Mouse (Mus musculus): ENCODE data around the gene Metap1d. TPM values are rescaled to one million over a fixed set of nuclear protein-coding genes. Genes with fewer than 3 reads are reported as not detected.

The Metap1d gene
- total and polyA plus RNA-seq, 3 experiments, result 18.9 to 28.3 (median 21.5) TPM

GRCm38 (mm10) chr2:71517466-71518099, 64.5 kb downstream of the Metap1d start:
- Histone ChIP-seq H3K27me3 (replicated peaks) (no peaks in the 10 kb centered on the region), H3K36me3 (replicated peaks in 1 of 2; ENCODE audit: control insufficient read depth in 1 of 2, insufficient read depth in 1 of 2, low read length in 1 of 2) (peaks cover 0 to 6% of the 10 kb centered on the region in 2 experiments), H3K4me1 (ENCODE audit: control insufficient read depth in 1 of 2, insufficient read depth in 2 of 2) (peaks cover 0 to 1% of the 10 kb centered on the region in 2 experiments; a peak in 1 of 4 replicates), H3K27ac (ENCODE audit: insufficient read depth, low read depth) (no peak overlapping the region), H3K9ac (ENCODE audit: insufficient read depth, low read depth) (no peak overlapping the region), H3K79me2 (replicated peaks; ENCODE audit: control insufficient read depth, extremely low read depth, insufficient read depth, poor library complexity, severe bottlenecking) (no peaks in the 10 kb centered on the region), H3K4me2 (ENCODE audit: insufficient read depth, low read depth, poor library complexity, severe bottlenecking) (no peak overlapping the region), H3K9me3 (replicated peaks; ENCODE audit: low read length) (no peaks in the 10 kb centered on the region), H3K4me3 (replicated peaks in 1 of 3; ENCODE audit: low read depth in 2 of 3, low read length in 2 of 3, poor library complexity in 1 of 3) (no peak overlapping the region)
- no peak for DNase-seq (ENCODE audit: extremely low read depth)
- in situ Hi-C loops (cut with MboI; ENCODE audit: low pct_ligation_motif_present, low pct_unique_long_range_greater_than_20kb, low sequenced_read_pairs), result no loop called here
- TF ChIP-seq ETS1 (conservative IDR thresholded peaks at IDR 0.05; ENCODE audit: low read depth, low read length) (no peak), EP300 (IDR thresholded peaks at IDR 0.05; ENCODE audit: low read length) (no peak), UBTF (IDR thresholded peaks at IDR 0.05; ENCODE audit: low read depth, low read length) (no peak), ZC3H11A (IDR thresholded peaks at IDR 0.05; ENCODE audit: low read depth, low read length) (no peak), ELF1 (IDR thresholded peaks at IDR 0.05; ENCODE audit: low read depth, low read length) (no peak), JUN (IDR thresholded peaks at IDR 0.05; ENCODE audit: insufficient read depth, low read depth, low read length) (no peak), TBP (conservative IDR thresholded peaks at IDR 0.05; ENCODE audit: low read depth, low read length) (no peak), USF1 (IDR thresholded peaks at IDR 0.05; ENCODE audit: low read depth, low read length) (no peak), GABPA (IDR thresholded peaks at IDR 0.05; ENCODE audit: insufficient replicate concordance, low read depth, low read length) (no peak)
- dilution Hi-C loops (cut with MboI; ENCODE audit: extremely low pct_ligation_motif_present, extremely low pct_unique_long_range_greater_than_20kb, low sequenced_read_pairs), result no loop called here

DNA sequence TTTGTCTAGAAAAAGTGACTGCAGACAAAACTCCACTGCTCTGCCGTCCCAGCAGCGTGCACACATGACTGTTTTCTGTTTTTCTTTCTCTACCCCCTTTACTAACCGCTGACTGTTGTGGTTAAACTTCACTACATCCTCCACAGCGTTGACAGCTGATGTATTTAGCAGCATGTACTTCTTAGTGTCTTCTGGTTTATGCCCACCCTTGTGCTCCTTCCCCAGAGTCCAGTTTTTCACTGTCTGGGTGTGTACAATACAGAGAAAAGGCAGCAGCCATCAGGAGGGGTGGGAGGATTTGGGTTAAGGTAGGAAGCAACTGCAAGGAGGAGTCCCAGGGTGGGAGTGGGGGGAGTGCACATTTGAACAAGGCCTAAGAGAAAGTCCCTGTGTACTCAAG, 69.8 kb downstream of the Metap1d start:
- H3K4me1 ChIP-seq (ENCODE audit: control insufficient read depth in 1 of 2, insufficient read depth in 2 of 2), result peaks cover 0 to 10% of the 10 kb centered on the region in 2 experiments; a peak in 2 of 4 replicates
- H3K4me2 ChIP-seq (ENCODE audit: insufficient read depth, low read depth, poor library complexity, severe bottlenecking), result no peak overlapping the region
- no peak for TF ChIP-seq NELFE (IDR thresholded peaks at IDR 0.05; ENCODE audit: low read depth, low read length)
- dilution Hi-C loops (cut with MboI; ENCODE audit: extremely low pct_ligation_motif_present, extremely low pct_unique_long_range_greater_than_20kb, low sequenced_read_pairs) (no loop called here), in situ Hi-C loops (cut with MboI; ENCODE audit: low pct_ligation_motif_present, low pct_unique_long_range_greater_than_20kb, low sequenced_read_pairs) (no loop called here)
- H3K27ac ChIP-seq (ENCODE audit: insufficient read depth, low read depth), result no peak overlapping the region
- H3K79me2 ChIP-seq (replicated peaks; ENCODE audit: control insufficient read depth, extremely low read depth, insufficient read depth, poor library complexity, severe bottlenecking), result no peaks in the 10 kb centered on the region
- H3K9ac ChIP-seq (ENCODE audit: insufficient read depth, low read depth), result no peak overlapping the region
- H3K36me3 ChIP-seq (replicated peaks in 1 of 2; ENCODE audit: control insufficient read depth in 1 of 2, insufficient read depth in 1 of 2, low read length in 1 of 2), result peaks cover 0 to 2% of the 10 kb centered on the region in 2 experiments
- no peaks in the 10 kb centered on the region for H3K9me3 ChIP-seq (replicated peaks; ENCODE audit: low read length)
- no peak overlapping the region for H3K4me3 ChIP-seq (replicated peaks in 1 of 3; ENCODE audit: low read depth in 2 of 3, low read length in 2 of 3, poor library complexity in 1 of 3)
- DNase-seq (ENCODE audit: extremely low read depth), result no peak
- no peaks in the 10 kb centered on the region for H3K27me3 ChIP-seq (replicated peaks)

DNA sequence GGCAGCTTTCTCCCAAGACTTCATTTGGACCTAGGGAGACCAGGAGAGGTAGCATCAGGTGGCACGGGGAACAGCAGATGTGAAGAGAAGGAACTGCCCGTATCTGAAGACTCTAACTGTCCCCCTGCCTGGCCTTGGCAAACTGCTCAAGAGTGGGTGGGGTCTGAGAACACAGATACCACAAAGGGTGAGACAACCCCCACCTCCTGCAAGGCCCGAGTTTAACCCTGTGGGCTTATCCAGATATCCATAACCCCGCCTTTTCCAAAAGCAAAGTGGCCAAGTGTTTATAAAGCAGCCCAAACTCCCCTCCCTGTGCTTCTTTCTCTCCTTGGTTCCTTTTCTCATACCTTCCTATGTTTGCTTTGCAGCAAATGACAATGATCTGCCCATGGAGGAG, 70.4 kb downstream of the Metap1d start:
- Histone ChIP-seq H3K79me2 (replicated peaks; ENCODE audit: control insufficient read depth, extremely low read depth, insufficient read depth, poor library complexity, severe bottlenecking) (no peaks in the 10 kb centered on the region), H3K4me1 (ENCODE audit: control insufficient read depth in 1 of 2, insufficient read depth in 2 of 2) (peaks cover 0 to 10% of the 10 kb centered on the region in 2 experiments; a peak in 2 of 4 replicates), H3K4me3 (replicated peaks in 1 of 3; ENCODE audit: low read depth in 2 of 3, low read length in 2 of 3, poor library complexity in 1 of 3) (no peak overlapping the region), H3K36me3 (replicated peaks in 1 of 2; ENCODE audit: control insufficient read depth in 1 of 2, insufficient read depth in 1 of 2, low read length in 1 of 2) (peaks cover 0 to 2% of the 10 kb centered on the region in 2 experiments), H3K4me2 (ENCODE audit: insufficient read depth, low read depth, poor library complexity, severe bottlenecking) (no peak overlapping the region), H3K27ac (ENCODE audit: insufficient read depth, low read depth) (no peak overlapping the region), H3K9ac (ENCODE audit: insufficient read depth, low read depth) (no peak overlapping the region), H3K9me3 (replicated peaks; ENCODE audit: low read length) (peaks cover 2% of the 10 kb centered on the region), H3K27me3 (replicated peaks) (no peaks in the 10 kb centered on the region)
- dilution Hi-C loops (cut with MboI; ENCODE audit: extremely low pct_ligation_motif_present, extremely low pct_unique_long_range_greater_than_20kb, low sequenced_read_pairs), result no loop called here
- in situ Hi-C loops (cut with MboI; ENCODE audit: low pct_ligation_motif_present, low pct_unique_long_range_greater_than_20kb, low sequenced_read_pairs), result no loop called here
- TF ChIP-seq SMC3 (IDR thresholded peaks at IDR 0.05; ENCODE audit: low read depth, low read length) (no peak), MYC (IDR thresholded peaks at IDR 0.05; ENCODE audit: low read depth, low read length) (no peak), USF2 (conservative IDR thresholded peaks at IDR 0.05; ENCODE audit: low read depth, low read length) (no peak), MXI1 (IDR thresholded peaks at IDR 0.05; ENCODE audit: low read depth, low read length) (no peak)
- no peak for DNase-seq (ENCODE audit: extremely low read depth)

All from CH12.LX (cell line).